12 mouse cellular contexts compared by ENCODE assay signal in genomic region chr2:134872490-134872781, GRCm38 (mm10).
DNase-seq lines count a peak whose midpoint lies in the region; ATAC-seq and TF ChIP-seq lines count a peak whose summit lies in the region.
"Had no signal": no experiment of that assay in that cellular context is flagged by ENCODE, and none has a peak within 500 bp of the region (broad histone marks: within the 10 kb centered on the region; RNA-seq: fewer than 3 reads in every experiment).

No protein-coding gene starts in this region.

- 0 out of 2 replicates have a peak overlapping the region, but pooled peaks have one; percentile 32 for H3K27ac ChIP-seq in lung, postnatal 0 days (ENCODE audit: low read length)
- peak overlapping the region; percentile 61 to 86 for H3K27ac ChIP-seq in heart, embryonic 14.5 days (replicated peaks in 1 of 2; ENCODE audit: control insufficient read depth in 1 of 2, insufficient read depth in 1 of 2, low read depth in 2 of 2, low read length in 2 of 2)
- H3K27ac ChIP-seq: embryonic facial prominence, embryonic 13.5 days had no signal

- H3K9me3 ChIP-seq in lung, postnatal 0 days (ENCODE audit: low read length) = no peaks in the 10 kb centered on the region
- no peaks in the 10 kb centered on the region for H3K9me3 ChIP-seq in heart, embryonic 14.5 days (ENCODE audit: control insufficient read depth, low read length)
- H3K9me3 ChIP-seq: embryonic facial prominence, embryonic 13.5 days had no signal

- ATAC-seq in lung, postnatal 0 days = peak; percentile 47
- no peak for ATAC-seq in heart, embryonic 14.5 days (ENCODE audit: insufficient number of reproducible peaks, insufficient read depth, low FRiP score, low read depth)
- ATAC-seq in megakaryocyte-erythroid progenitor cell, adult 5-6 weeks (replicated peaks; ENCODE audit: low FRiP score, low TSS enrichment, poor library complexity, severe bottlenecking) = peak; percentile 95

- no peak for TF ChIP-seq CTCF in lung, postnatal 0 days (IDR thresholded peaks at IDR 0.05)

- no peaks in the 10 kb centered on the region for H3K36me3 ChIP-seq in lung, postnatal 0 days (ENCODE audit: insufficient read depth, low read length)
- no peaks in the 10 kb centered on the region for H3K36me3 ChIP-seq in heart, embryonic 14.5 days (ENCODE audit: control insufficient read depth, insufficient read depth, low read length)
- H3K36me3 ChIP-seq: embryonic facial prominence, embryonic 13.5 days had no signal

- no peaks in the 10 kb centered on the region for H3K27me3 ChIP-seq in lung, postnatal 0 days (replicated peaks; ENCODE audit: insufficient read depth, low read length)
- no peaks in the 10 kb centered on the region for H3K27me3 ChIP-seq in heart, embryonic 14.5 days (ENCODE audit: control insufficient read depth, insufficient read depth, low read length)
- H3K27me3 ChIP-seq: embryonic facial prominence, embryonic 13.5 days had no signal

- DNase-seq in heart, adult 8-10 months (ENCODE audit: low spot score) = peak; percentile 29
- no peak for DNase-seq in heart, postnatal 25 days (ENCODE audit: low spot score)
- peak; percentile 51 for DNase-seq in lung, postnatal 0 days (ENCODE audit: low spot score)
- no peak for DNase-seq in lung, postnatal 4 days
- DNase-seq in adrenal gland, postnatal 10 days = no peak
- no peak for DNase-seq in ovary, postnatal 14 days (ENCODE audit: low spot score)
- DNase-seq: B cell, adult 2 months; thymus, adult 2 months had no signal

- H3K4me1 ChIP-seq in lung, postnatal 0 days (ENCODE audit: insufficient read depth, low read depth, low read length) = no peaks in the 10 kb centered on the region
- peaks cover 4 to 13% of the 10 kb centered on the region in 2 experiments; a peak in 3 of 4 replicates for H3K4me1 ChIP-seq in heart, embryonic 14.5 days (ENCODE audit: control insufficient read depth in 2 of 2, insufficient read depth in 2 of 2, low read length in 2 of 2)
- H3K4me1 ChIP-seq: embryonic facial prominence, embryonic 13.5 days had no signal

- intact Hi-C loops in heart, postnatal 25 days (cut with DNase I) = no loop called here

- no peak overlapping the region for H3K9ac ChIP-seq in lung, postnatal 0 days (replicated peaks; ENCODE audit: low read depth)
- H3K9ac ChIP-seq in heart, embryonic 14.5 days (ENCODE audit: low read length) = no peak overlapping the region
- H3K9ac ChIP-seq: embryonic facial prominence, embryonic 13.5 days had no signal

- 0 out of 2 replicates have a peak overlapping the region, but pooled peaks have one; percentile 6 for H3K4me2 ChIP-seq in lung, postnatal 0 days (replicated peaks; ENCODE audit: low read depth, low read length)
- H3K4me2 ChIP-seq in heart, embryonic 14.5 days (ENCODE audit: low read length) = peak overlapping the region; percentile 42
- H3K4me2 ChIP-seq: embryonic facial prominence, embryonic 13.5 days had no signal

- no peak overlapping the region for H3K4me3 ChIP-seq in lung, postnatal 0 days (ENCODE audit: low read depth, low read length)
- H3K4me3 ChIP-seq in heart, embryonic 14.5 days (ENCODE audit: control insufficient read depth in 1 of 2, insufficient read depth in 1 of 2, low read depth in 1 of 2, low read length in 2 of 2) = no peak overlapping the region
- H3K4me3 ChIP-seq: embryonic facial prominence, embryonic 13.5 days; myocyte had no signal

- peak; percentile 32; the same call in 1 of the 2 replicates for TF ChIP-seq EP300 in lung, postnatal 0 days (IDR thresholded peaks at IDR 0.05)

Comparison
In these comparisons a context has a peak if more than half of its experiments do, and no peak if none do; other contexts are left out.
1. DNase-seq: peak in heart, adult 8-10 months (single experiment) and lung, postnatal 0 days (single experiment); none in heart, postnatal 25 days (single experiment), lung, postnatal 4 days (0 of 2), adrenal gland, postnatal 10 days (single experiment) and ovary, postnatal 14 days (single experiment).